Mouse (Mus musculus) bone marrow, adult 2 months (tissue): ENCODE data around the gene Armcx4. TPM values are rescaled to one million over a fixed set of nuclear protein-coding genes. Genes with fewer than 3 reads are reported as not detected.
"Not testable (repeated sequence)": the region's sequence is repeated elsewhere in the genome, so short reads cannot be mapped to it uniquely, and the experiment has no call there.

Experiments
- H3K27ac ChIP-seq: fragments of 200-500 bp; 2 replicates; pipeline ENCODE4 v1.5.1; 2012; ENCODE audit warnings: low read depth, mild to moderate bottlenecking, control low read depth, inconsistent platforms, low read length; ENCODE audit not compliant: control insufficient read depth, poor library complexity, insufficient read depth
- H3K4me1 ChIP-seq: fragments of 200-500 bp; 2 replicates; pipeline ENCODE4 v1.6.1; 2011; ENCODE audit warnings: low read length; ENCODE audit not compliant: control insufficient read depth, insufficient read depth
- H3K4me3 ChIP-seq: fragments of 200-500 bp; replicated peaks from 2 replicates; pipeline ENCODE3; 2011; ENCODE audit warnings: mild to moderate bottlenecking, low read depth, low read length, control low read depth; ENCODE audit not compliant: control insufficient read depth
- CTCF ChIP-seq: fragments of 200-500 bp; IDR thresholded peaks from 2 replicates; pipeline ENCODE4 v1.5.1; 2011; ENCODE audit warnings: low read length, control low read depth; ENCODE audit not compliant: control insufficient read depth, insufficient read depth
- POLR2A ChIP-seq: fragments of 200-500 bp; IDR thresholded peaks from 2 replicates; pipeline ENCODE4 v1.6.1; 2011; ENCODE audit warnings: low read depth, mild to moderate bottlenecking, control low read depth, low read length, borderline replicate concordance; ENCODE audit not compliant: control insufficient read depth
- WGBS: fragments of 180-500 bp; shearing (Covaris S2); methylation state at CpG from one replicate; pipeline ENCODE4 v1.1.7; 2018; 5-methylcytosine and 5-hydroxymethylcytosine counted together
- polyA plus RNA-seq: library from polyadenylated mRNA; stranded (reverse); fragments of >200 nt; gene quantifications from 2 replicates; pipeline ENCODE4 v1.2.4, GENCODE M21; 2011; ENCODE audit warnings: low replicate concordance; ENCODE audit not compliant: missing spikeins, insufficient read depth, insufficient read length

Armcx4 gene
- polyA plus RNA-seq, 1 experiment: 2.5 TPM

- H3K27ac ChIP-seq: no peak overlapping the region
- TF ChIP-seq POLR2A: no peak
- no peak for TF ChIP-seq CTCF
These were observed 436 bp downstream of the Armcx4 start for GRCm38 (mm10) chrX:134686739-134687171.

GRCm38 (mm10) chrX:134689676-134690075, 3.4 kb downstream of the Armcx4 start:
- WGBS: 73% methylated on average over 2 of the region's 2 CpGs

More at GRCm38 (mm10) chrX:134686739-134687171, 436 bp downstream of the Armcx4 start:
- WGBS: 10% methylated on average over 16 of the region's 16 CpGs
- no peaks in the 10 kb centered on the region for H3K4me1 ChIP-seq
- H3K4me3 ChIP-seq: peak overlapping the region; percentile 34

GRCm38 (mm10) chrX:134690871-134691539, 4.7 kb downstream of the Armcx4 start:
- H3K4me1 ChIP-seq: no peaks in the 10 kb centered on the region
- H3K27ac ChIP-seq: no peak overlapping the region
- H3K4me3 ChIP-seq: no peak overlapping the region
- TF ChIP-seq POLR2A (no peak), CTCF (no peak)
- 79% methylated on average over 10 of the region's 10 CpGs for WGBS

More at GRCm38 (mm10) chrX:134689676-134690075, 3.4 kb downstream of the Armcx4 start:
- H3K4me3 ChIP-seq: no peak overlapping the region
- no peaks in the 10 kb centered on the region for H3K4me1 ChIP-seq
- TF ChIP-seq POLR2A (no peak), CTCF (no peak)
- H3K27ac ChIP-seq: no peak overlapping the region

GRCm38 (mm10) chrX:134691540-134691935, 5.2 kb downstream of the Armcx4 start:
- H3K4me3 ChIP-seq: no peak overlapping the region
- TF ChIP-seq POLR2A (no peak), CTCF (no peak)
- H3K4me1 ChIP-seq: no peaks in the 10 kb centered on the region
- H3K27ac ChIP-seq: no peak overlapping the region
- 88% methylated on average over 2 of the region's 2 CpGs for WGBS

- Histone ChIP-seq H3K4me3 (no peak overlapping the region), H3K27ac (no peak overlapping the region), H3K4me1 (no peaks in the 10 kb centered on the region; the same call in 1 of the 2 replicates)
- WGBS: 58% methylated on average over 3 of the region's 3 CpGs
- TF ChIP-seq CTCF: no peak
- no peak for TF ChIP-seq POLR2A
These were observed 30.5 kb downstream of the Armcx4 start for GRCm38 (mm10) chrX:134716863-134717262.

- WGBS: 14% methylated on average over 16 of the region's 16 CpGs
- H3K4me1 ChIP-seq: no peaks in the 10 kb centered on the region; the same call in 1 of the 2 replicates
- peak within 1 kb of the TSS; percentile 69 for H3K4me3 ChIP-seq
- no peak for TF ChIP-seq POLR2A
- no peak for TF ChIP-seq CTCF
- no peak within 1 kb of the TSS for H3K27ac ChIP-seq
These were observed 31.5 kb downstream of the Armcx4 start, which contains the start of gene Armcx1 for GRCm38 (mm10) chrX:134717752-134718308. Armcx1 (plus strand) TSS chrX:134717963.

GRCm38 (mm10) chrX:134718524-134718923, 32.2 kb downstream of the Armcx4 start:
- 11% methylated on average over 14 of the region's 14 CpGs for WGBS
- Histone ChIP-seq H3K4me3 (peak overlapping the region; percentile 69), H3K4me1 (no peaks in the 10 kb centered on the region; the same call in 1 of the 2 replicates), H3K27ac (no peak overlapping the region)
- no peak for TF ChIP-seq CTCF
- TF ChIP-seq POLR2A: no peak

- not testable (repeated sequence) for H3K4me3 ChIP-seq, H3K4me1 ChIP-seq, H3K27ac ChIP-seq
- 46% methylated on average over 2 of the region's 2 CpGs for WGBS
These were observed 37.4 kb downstream of the Armcx4 start for GRCm38 (mm10) chrX:134723762-134724161.

- Histone ChIP-seq H3K27ac (no peak overlapping the region), H3K4me1 (no peaks in the 10 kb centered on the region), H3K4me3 (no peak overlapping the region)
- no peak for TF ChIP-seq POLR2A
- WGBS: 41% methylated on average over 4 of the region's 4 CpGs
These were observed 43.5 kb downstream of the Armcx4 start for GRCm38 (mm10) chrX:134729778-134730177.
